Mouse (Mus musculus) cerebellum, adult 9-11 months (tissue): ENCODE data around the gene Scarb1.
"Not testable (repeated sequence)": the region's sequence is repeated elsewhere in the genome, so short reads cannot be mapped to it uniquely, and the experiment has no call there.

Source experiments
- DNase-seq: peaks from one replicate; pipeline ENCODE4 v3.0.0; 2022

Scarb1 gene

GRCm38 (mm10) chr5:125340547-125341262 lies at the start of gene Scarb1:
Gene Scarb1 (minus strand): TSS chr5:125341094.
- DNase-seq, result peak; percentile 62

GRCm38 (mm10) chr5:125389579-125390441 lies 48.9 kb upstream of the Scarb1 start, which contains the start of gene Ubc:
Gene Ubc (minus strand): TSS chr5:125390202.
- DNase-seq, result peak; percentile 89

GRCm38 (mm10) chr5:125389131-125389578 lies 48.3 kb upstream of the Scarb1 start, which contains the start of gene Gm10382:
Gene Gm10382 (plus strand): TSS chr5:125389322.
- DNase-seq, result peak; percentile 85

- DNase-seq, result peak; percentile 61
Observed at GRCm38 (mm10) chr5:125388358-125389092, 47.6 kb upstream of the Scarb1 start.

GRCm38 (mm10) chr5:125387295-125387694 lies 46.4 kb upstream of the Scarb1 start:
- not testable (repeated sequence) for DNase-seq

- DNase-seq, result no peak
Observed at GRCm38 (mm10) chr5:125385215-125385940, 44.5 kb upstream of the Scarb1 start.

GRCm38 (mm10) chr5:125384512-125385214 lies 43.8 kb upstream of the Scarb1 start:
- no peak for DNase-seq

GRCm38 (mm10) chr5:125383637-125384420 lies 42.9 kb upstream of the Scarb1 start:
- DNase-seq, result no peak

GRCm38 (mm10) chr5:125382673-125383558 lies 42.0 kb upstream of the Scarb1 start:
- DNase-seq, result peak; percentile 68

- DNase-seq, result no peak
Observed at GRCm38 (mm10) chr5:125381954-125382672, 41.2 kb upstream of the Scarb1 start.

- no peak for DNase-seq
Observed at GRCm38 (mm10) chr5:125378919-125379318, 38.0 kb upstream of the Scarb1 start.

- DNase-seq, result no peak
Observed at GRCm38 (mm10) chr5:125377214-125377613, 36.3 kb upstream of the Scarb1 start.

- no peak for DNase-seq
Observed at GRCm38 (mm10) chr5:125375871-125376270, 35.0 kb upstream of the Scarb1 start.

- DNase-seq, result no peak
Observed at GRCm38 (mm10) chr5:125372027-125372426, 31.1 kb upstream of the Scarb1 start.

- DNase-seq, result no peak
Observed at GRCm38 (mm10) chr5:125370950-125371693, 30.2 kb upstream of the Scarb1 start.

- DNase-seq, result peak; percentile 63
Observed at GRCm38 (mm10) chr5:125368568-125368967, 27.7 kb upstream of the Scarb1 start.

- DNase-seq, result no peak
Observed at GRCm38 (mm10) chr5:125368156-125368555, 27.3 kb upstream of the Scarb1 start.

GRCm38 (mm10) chr5:125364851-125365429 lies 24.0 kb upstream of the Scarb1 start:
- DNase-seq, result no peak
